Mouse (Mus musculus) embryo, embryonic 11 days (tissue): ENCODE measurements around the gene Lrrc8e.
A peak's percentile ranks its signal among the peaks of the same experiment; 100 is the strongest.
"Not testable (repeated sequence)": the region's sequence is repeated elsewhere in the genome, so short reads cannot be mapped to it uniquely, and the experiment has no call there.

ENCODE experiments used
- DNase-seq: peaks from one replicate; pipeline ENCODE4 v3.0.0-alpha.2; 2015

Gene Lrrc8e

DNA sequence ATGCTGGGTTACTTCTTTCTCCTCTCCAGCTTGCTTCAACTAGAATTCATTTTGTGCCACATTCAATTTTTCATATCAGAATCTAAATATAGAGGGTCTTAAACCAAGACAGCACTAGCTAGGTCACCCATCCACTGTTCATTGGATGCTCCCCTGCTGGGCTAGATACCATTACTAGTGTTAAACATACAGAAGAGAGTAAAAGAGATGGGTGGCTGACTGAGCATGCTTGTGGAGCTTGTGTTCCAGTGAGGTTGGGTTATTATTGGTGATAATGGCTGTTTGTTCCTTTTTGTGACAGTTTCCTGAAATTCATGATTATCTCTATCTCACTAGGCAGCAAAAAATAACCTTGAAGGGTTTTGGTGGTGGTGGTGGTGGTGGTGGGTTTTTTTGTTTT, 4.6 kb upstream of the Lrrc8e start:
- DNase-seq, result no peak

DNA sequence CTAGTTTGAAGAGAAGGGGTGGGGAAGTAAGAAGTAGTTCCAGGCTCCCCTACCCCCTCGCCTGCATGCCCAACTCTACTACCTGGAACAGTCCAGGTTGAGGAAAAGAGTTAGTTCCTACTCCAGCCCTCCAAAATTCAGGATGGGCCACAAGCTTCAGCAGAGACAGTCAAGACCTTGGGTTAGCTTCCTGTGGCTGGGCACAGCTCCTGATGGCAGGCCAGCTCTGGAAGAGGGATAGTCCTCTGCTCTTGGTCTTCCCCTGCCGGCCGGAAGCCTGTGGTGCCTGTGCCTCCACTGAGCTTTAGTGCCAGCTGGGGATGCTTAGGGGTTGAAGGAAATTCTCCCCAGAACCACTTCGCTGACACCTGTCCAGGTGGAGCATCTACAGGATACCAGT, 304 bp upstream of the Lrrc8e start:
- DNase-seq, result peak; percentile 8

DNA sequence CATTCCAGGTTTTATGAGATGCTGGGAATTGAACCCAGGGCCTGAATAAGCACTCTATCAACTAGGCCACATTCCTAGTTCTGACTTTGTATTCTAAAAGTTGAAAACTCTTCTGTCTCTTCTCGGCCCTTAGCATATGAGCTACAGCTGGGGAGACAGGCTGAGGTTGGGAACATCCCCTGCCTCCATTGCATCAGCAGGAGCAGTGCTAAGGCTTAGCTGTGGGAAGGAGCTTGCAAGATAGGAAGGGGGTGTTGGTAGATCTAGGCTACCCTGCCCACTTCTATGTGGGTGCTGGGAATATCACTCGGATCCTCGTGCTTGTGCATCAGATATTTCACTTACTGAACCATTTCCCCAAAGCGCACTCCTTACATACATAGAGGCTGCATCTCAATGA, 1.3 kb downstream of the Lrrc8e start:
- no peak for DNase-seq

DNA sequence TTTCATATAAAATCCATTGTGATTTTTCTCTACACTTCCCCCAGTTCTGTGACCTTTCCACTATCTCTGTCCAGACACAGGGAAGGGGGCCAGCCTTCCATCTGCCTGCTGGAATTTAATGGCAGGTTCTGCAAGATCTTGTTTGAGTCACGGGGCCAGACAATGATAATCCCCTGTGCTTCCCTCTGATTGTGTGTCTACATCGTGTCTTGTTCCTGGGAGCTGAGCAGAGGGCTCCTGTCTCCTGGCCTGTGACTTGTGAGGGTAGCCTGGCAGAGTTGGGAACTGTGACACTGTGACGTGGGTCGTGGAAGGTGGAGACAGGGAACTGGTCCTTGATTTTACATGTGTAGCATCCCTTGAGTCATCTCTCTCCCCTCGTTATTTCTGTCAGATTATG, 3.2 kb downstream of the Lrrc8e start:
- DNase-seq, result no peak

DNA sequence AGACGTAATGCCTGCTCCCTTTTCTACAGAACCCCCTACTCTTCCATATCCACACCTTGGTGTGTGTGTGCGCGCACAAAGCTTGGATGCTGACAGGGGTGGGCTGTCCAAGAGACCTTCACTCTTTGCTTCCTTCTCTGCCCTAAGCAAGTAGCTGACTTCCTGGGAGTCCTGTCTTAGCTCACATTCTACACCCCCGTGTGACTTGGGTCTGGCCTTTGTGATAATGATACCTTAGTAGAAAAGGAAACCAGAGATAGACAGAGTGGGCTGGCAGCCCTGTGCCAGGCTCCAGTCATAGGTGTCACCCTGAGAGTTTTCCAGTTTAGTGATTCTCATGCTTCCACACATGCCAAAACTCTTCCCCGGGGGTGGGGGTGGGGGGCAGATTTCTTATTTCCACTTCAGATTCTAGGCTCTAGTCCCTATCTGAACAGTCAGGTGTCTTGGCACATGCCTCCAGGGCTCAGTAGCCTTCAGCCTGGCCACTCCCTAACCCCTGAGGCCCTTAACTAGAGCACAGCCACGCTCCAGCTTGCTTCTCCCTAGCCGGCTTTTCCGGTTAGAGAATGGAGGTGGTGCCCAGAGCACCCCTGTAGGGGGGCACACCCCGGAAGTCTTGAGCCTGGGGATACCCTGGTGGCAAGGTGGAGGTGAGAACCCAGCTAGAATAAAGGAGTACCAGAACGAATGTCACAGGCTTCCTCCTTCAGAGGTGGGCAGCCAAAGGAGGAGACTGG, 4.2 kb downstream of the Lrrc8e start:
- DNase-seq, result no peak

DNA sequence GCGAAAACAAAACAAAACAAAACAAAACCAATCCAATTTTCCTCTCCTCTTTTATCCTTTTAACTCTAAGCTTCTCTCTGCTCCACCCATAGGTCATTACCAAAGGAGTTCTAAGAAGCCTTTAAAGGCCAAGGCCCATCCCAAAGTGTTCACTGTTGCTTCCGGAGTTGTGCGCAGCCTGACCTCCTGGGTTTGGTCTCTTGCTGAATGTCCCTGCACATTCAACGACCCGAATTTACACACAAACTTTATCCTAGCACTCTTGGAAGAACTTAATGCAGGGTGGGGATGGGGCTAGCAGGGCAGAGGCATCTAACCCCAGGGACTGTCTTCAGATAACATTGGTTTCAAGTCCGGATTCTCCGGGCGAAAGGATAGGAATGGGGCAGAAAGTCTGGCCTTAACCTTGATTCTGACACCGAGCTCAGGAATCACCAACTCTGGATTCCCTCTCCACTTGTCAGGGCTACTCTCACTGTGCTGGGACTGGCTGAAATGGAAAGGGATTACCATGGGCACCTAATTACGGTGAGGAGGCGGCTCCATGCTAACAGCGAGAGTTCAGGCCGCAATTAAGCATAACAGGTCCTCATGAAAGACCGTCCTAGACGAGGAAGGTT, 11.3 kb downstream of the Lrrc8e start:
- DNase-seq, result no peak

DNA sequence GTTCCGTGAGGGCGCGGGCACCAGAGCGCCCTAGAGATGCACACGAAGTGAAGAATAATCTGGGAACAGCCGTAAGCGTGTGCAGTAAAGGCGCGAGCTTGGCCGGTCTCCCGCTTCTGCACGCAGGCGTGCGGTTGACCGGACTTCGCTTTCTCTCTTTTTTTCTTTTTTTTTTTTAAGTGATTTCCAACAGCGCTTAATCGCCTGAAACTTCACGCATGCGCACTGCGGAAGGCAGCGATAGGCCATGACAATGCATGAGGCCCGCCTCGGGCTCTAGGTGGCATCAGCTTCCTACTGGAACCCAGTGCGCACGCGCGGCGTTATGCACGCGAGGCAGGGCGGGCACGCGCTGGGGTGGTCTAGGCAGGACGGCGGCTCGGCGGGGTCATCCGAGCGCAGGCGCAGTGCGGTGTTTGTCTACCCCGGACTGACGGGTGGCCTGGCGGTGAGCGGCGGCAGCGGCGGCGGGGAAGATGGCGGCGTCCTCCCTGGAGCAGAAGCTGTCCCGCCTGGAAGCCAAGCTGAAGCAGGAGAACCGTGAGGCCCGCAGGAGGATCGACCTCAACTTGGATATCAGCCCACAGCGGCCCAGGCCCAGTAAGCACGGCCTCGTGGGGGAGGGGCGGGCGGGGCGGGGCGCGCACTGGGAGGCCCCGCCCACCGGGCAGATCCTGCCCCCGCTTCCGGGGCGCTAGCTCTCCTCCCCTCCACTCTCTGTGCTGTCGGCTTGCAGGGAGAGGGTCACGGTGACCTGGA, 12.0 kb downstream of the Lrrc8e start, which contains the start of the genes Map2k7 and Gm49320:
TSS of gene Map2k7 (plus strand) at position 307 of the 759 bp plus-strand sequence.
TSS of gene Gm49320 (plus strand) at position 432 of the 759 bp plus-strand sequence.
- peak; percentile 100 for DNase-seq

DNA sequence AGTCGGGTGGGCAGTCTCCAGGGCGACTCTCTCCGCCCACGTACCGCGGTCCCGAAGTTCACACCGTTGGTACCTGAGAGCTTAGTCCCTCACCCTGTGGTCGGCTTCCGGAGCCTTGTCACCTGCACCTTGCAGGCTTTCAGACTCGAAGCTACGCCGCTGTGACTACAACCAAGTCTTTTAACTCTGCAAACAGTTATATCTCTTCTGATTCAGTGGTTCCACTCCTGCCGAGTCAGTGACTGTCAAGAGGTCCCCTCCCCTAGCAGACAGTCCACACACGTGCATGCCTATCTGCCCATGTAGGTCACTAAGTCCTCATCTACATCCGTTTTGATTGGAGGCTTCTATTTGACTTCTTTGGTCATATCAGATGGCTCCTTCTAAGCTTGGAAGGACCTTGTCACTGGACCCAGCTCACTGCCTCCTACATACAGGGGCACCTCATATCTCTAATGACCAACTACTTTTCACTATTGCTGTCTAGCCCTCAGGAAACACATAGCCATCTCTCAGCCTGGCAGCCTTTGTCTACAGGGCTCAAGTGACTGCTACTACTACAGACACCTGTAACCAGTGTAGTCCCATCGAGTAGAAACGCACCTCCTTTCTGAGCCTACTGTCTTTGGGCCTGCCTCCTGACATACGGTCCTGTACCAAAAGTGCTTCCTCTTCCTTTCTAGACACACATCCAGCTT, 12.7 kb downstream of the Lrrc8e start:
- DNase-seq, result no peak

DNA sequence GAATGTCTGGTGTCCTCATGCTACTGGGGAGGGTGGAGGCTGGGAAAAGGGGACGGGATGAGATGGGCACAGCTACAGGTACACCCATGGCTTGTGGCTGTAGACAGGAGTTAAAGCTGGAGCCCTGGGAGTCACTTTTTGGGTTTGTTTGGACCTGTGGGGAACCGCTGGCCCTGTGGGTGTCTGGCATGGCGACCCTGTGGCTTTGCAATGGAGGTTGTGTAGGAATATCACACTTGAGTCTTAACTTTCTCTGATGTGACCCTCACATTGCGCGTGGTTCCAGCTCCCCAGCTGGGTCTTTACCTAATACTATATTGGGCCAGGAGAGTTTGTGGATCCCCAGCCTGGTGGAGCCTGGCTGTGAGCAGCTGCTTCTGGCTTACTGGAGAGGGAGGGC, 18.4 kb downstream of the Lrrc8e start:
- no peak for DNase-seq

DNA sequence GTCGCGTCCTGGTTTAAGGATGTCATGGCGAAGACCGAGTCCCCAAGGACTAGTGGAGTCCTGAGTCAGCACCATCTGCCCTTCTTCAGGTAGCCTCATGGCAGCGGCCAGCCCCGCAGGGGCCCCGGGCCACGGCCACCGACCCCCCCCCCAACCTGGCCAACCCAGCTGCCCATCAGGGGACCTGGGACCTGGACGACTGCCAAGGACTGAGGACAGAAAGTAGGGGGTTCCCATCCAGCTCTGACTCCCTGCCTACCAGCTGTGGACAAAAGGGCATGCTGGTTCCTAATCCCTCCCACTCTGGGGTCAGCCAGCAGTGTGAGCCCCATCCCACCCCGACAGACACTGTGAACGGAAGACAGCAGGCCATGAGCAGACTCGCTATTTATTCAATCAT, 19.1 kb downstream of the Lrrc8e start:
- no peak for DNase-seq

DNA sequence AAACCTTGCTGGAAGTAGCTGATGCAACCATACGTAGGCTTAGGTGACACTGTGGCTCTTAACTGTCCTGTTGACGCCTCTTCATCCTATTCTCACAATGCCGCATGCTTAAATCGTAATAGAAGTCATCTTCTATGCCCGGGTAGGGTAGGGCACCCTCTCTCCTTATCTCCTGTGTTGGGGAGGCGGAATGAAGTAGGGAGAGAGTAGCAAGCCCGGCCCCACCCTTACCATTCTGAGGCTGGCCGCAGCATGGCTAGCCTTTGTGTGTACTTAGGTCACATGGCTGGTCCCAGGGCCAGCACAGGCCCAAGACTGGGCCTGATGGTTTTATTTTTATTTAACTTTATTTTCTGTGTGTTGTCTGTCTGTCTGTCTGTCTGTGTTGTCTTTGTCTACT, 20.6 kb downstream of the Lrrc8e start:
- no peak for DNase-seq

DNA sequence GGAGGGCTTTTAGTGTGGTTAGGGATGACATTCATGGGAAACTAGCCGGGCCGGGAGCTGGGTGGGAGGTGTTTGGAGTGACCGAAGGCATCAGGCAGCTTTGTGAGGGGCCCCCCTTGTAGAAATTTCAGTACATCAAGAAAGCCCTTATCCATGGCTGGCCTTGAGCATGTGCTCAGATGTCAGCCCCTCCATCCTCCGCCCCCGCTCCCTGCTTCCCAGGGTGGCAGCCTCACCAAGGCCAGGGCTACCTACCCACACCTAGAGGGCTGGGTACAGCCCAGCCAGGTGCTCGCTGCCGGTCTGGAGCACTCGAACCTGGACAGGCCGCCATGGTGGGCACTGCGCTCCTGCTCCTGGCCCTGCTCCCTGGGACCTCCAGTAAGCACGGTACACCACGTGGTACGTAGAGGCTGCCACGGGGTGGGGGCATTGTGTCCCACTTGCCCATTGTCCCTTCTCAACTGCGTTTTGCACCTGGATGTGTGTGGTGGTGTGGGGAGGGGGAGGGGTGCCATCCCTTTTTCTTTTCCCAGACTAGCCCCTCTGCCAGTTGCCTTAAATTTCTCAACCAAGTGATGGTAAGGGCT, 21.4 kb downstream of the Lrrc8e start, which contains the start of gene Tgfbr3l:
TSS of gene Tgfbr3l (plus strand) at position 264 of the 590 bp plus-strand sequence.
- DNase-seq, result no peak

DNA sequence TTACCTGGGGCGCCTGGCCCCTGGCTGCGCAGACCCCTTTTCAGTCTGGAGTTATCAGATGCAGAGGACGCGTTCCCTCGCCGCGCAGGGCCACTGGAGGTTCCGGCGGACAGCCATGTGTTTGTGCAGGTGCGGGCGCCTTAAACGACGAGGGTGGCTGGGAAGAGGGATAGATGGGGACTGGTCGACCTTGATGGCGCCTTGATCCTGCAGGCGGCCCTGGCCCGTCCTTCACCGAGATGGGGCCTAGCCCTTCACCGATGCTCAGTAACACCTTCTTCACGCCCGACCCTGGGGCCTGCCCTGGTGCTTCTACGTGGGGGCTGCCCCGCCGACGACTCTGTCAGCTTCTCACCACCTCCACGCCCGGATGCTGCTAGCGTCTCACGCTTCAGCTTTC, 22.6 kb downstream of the Lrrc8e start:
- DNase-seq, result peak; percentile 66

DNA sequence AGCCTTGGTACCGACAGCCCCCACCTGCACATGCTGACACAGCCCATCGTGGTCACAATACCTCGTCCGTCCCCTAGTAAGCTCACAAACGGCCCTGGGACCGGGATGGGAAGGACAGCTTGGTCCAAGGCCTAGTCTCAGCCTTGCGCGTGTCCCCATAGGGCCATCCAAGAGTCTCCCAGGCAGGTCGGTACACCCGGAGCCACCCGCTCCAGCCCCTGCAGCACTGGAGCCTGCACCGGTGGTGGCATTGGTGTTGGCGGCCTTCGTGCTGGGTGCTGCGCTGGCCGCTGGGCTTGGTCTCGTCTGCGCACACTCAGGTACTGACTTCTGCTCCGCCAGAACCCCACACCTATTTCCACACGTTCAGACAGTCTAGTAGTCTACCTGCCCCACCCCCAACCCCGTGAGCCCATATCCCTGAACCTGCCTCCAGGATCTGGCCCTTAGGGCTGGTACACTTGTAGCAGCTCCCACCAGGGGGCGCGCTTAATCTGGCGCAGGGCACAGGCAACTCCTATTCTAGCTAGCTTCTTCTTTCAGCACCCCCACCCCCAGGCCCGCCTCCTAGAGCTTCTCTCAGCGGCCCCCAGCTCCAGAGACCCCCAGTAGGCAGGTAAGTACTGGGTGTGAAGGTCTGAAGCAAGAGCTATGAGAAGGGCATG, 23.8 kb downstream of the Lrrc8e start:
- DNase-seq, result peak; percentile 87

DNA sequence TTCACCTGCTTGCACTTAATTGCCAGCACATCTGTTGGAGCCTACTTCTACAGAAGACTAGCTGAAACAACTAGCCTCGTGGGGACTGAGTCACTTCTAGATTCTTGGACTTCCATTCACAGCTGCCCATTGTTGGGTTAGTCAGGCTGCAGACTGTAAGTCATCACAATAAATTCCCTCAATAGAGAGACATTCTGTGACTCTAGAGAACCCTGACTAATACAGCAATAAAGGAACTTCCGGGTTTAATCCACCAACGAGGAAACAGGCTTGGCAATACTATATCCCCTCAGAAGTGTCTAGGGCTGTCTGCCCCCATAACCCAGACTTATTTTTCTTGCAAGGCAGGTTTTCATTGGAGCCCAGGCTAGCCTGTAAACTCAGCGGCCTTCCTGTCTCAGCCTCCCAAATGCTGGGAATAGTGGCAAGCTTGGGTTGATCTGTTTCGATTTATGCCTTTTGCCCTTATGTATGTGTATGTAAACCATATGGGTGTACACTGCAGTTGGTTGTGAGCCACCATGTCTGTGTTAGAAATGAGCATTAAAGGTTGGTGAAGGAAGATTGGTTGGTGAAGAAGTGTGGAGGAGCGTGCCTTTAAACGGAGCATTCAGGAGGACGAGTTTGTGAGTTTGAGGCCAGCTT, 25.6 kb downstream of the Lrrc8e start:
- no peak for DNase-seq

DNA sequence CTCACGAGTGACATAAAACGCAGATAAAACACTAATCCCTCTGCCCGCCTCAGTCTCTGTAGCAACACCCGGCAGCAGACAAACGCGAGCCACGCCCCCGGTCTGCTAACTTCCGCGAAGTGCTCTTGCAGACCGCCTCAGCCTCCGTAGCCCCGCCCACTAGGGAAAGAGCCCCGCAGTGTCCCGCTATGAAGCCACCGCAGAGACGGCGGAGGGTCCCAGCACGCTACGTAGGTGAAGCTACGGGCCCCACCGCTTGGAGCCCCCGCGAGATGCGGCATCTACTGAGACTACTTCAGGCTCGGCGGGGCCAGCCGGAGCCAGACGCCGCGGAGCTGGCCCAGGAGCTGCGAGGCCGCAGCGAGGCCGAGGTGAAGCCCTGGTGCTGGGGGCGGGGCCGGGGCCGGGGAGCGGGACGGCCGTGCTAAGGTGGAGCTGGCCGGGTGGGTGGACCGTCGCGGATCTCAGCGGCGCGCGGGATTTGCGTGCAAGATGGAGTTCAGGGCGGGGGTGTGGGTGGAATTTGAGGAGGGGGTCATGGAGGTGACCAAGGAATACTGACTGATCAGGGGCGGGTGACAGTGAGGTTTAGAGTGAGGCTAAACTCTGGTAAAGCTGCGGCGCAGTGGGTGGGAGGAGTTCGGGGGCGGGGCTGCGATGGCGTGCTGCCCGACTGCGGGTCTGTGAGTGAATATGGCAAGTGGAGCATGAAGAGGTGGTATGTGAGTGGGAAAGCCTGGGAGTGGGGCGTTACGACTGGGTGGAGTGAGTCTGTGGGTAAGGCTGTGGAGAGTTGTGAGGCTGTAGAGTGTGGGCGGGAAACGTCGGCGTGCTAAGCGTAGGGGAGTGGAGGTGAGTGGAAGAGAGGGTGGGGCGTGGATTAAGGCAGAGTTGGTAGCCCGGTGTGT, 26.6 kb downstream of the Lrrc8e start, which contains the start of gene Snapc2:
TSS of gene Snapc2 (plus strand) at position 147 of the 908 bp plus-strand sequence.
- peak; percentile 98 for DNase-seq

DNA sequence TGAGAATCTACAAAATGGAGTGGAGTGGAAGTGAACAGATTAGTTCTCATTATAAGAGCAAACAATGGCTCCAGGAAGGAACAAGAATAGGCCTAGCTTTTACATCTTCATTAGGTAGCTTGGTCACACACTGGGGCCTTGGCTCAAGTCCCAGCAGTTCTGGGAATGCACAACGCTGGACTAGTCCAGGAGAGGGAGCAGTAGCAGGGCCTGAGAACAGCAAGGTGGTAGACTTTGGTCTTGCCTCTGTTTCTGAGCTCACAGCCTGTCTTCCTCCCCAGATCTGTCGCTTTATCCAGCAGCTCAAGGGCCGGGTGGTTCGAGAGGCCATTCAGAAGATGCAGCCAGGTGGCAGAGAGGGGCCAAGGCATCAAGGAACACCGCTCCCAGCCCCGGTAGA, 27.4 kb downstream of the Lrrc8e start:
- DNase-seq, result no peak

DNA sequence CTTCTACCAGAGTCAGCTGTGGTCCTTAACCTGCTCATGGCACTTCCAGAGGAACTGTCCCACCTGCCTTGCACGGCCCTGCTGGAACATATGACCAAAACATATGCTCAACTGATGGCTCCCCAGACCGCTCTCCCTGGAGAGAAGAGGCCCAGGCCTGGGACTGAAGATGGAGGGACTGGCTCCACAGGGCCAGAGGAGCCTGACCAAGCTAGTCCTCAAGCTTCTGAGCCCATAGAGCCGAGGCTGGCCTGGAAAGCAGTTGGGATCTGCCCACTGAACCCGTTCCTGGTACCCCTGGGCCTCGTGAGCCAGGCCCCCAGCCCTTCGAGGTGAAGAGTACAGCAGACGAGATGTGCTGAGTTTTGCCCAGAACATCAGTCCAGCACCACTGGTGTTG, 28.8 kb downstream of the Lrrc8e start:
- not testable (repeated sequence) for DNase-seq

DNA sequence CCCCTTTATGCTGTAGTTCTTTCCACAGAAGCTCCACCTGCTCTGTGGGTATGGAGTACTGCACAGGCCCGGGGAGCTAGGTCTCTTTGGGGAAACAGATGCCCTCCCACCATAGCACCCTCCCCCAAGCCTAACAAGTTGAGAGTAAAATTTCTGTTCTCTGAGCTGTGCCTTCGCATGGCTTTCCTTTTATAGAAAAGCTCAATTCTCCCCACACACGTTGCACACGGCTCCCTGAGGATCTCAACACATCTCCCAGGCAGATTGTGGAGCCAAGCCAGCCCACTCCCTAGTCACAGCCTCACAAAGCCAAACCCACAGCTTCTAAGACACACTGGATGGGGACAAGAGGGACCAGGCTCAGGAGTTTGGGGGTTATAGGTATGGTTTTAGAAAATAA, 30.3 kb downstream of the Lrrc8e start:
- no peak for DNase-seq

DNA sequence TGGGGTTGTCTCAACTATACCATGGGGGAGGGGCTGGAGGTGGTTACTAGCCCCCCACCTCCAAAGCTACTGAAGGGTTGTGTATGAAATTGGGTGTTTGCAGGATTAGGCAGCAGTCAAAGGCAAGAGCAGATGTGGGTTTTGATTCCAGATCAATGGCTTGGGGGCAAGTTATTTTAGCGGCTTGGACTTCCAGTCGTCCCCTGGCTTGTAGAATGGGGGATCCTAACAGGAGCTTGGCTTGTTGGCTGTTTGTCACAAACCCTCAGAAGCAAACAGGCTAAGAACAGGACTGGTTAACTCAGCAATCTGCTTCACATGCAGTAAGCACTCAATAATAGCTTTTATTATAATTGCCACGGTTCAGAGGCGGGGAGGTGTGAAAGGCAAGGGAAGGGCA, 30.7 kb downstream of the Lrrc8e start:
- no peak for DNase-seq
